Mouse (Mus musculus) bone marrow, adult 2 months (tissue): ENCODE measurements at regions not wholly inside any gene's neighbourhood (a gene's known extent, or its start where the extent isn't known, plus 50 kb on each side); places are given as distances from the start of the nearest gene placed in this dataset.
A peak's percentile ranks its signal among the peaks of the same experiment; 100 is the strongest.

Experiments used
- H3K27ac ChIP-seq: fragments of 200-500 bp; 2 replicates; pipeline ENCODE4 v1.5.1; 2012; ENCODE audit warnings: low read depth, mild to moderate bottlenecking, control low read depth, inconsistent platforms, low read length; ENCODE audit not compliant: control insufficient read depth, poor library complexity, insufficient read depth
- H3K4me1 ChIP-seq: fragments of 200-500 bp; 2 replicates; pipeline ENCODE4 v1.6.1; 2011; ENCODE audit warnings: low read length; ENCODE audit not compliant: control insufficient read depth, insufficient read depth
- H3K4me3 ChIP-seq: fragments of 200-500 bp; replicated peaks from 2 replicates; pipeline ENCODE3; 2011; ENCODE audit warnings: mild to moderate bottlenecking, low read depth, low read length, control low read depth; ENCODE audit not compliant: control insufficient read depth
- CTCF ChIP-seq: fragments of 200-500 bp; IDR thresholded peaks from 2 replicates; pipeline ENCODE4 v1.5.1; 2011; ENCODE audit warnings: low read length, control low read depth; ENCODE audit not compliant: control insufficient read depth, insufficient read depth
- POLR2A ChIP-seq: fragments of 200-500 bp; IDR thresholded peaks from 2 replicates; pipeline ENCODE4 v1.6.1; 2011; ENCODE audit warnings: low read depth, mild to moderate bottlenecking, control low read depth, low read length, borderline replicate concordance; ENCODE audit not compliant: control insufficient read depth
- WGBS: fragments of 180-500 bp; shearing (Covaris S2); methylation state at CpG from one replicate; pipeline ENCODE4 v1.1.7; 2018; 5-methylcytosine and 5-hydroxymethylcytosine counted together

DNA sequence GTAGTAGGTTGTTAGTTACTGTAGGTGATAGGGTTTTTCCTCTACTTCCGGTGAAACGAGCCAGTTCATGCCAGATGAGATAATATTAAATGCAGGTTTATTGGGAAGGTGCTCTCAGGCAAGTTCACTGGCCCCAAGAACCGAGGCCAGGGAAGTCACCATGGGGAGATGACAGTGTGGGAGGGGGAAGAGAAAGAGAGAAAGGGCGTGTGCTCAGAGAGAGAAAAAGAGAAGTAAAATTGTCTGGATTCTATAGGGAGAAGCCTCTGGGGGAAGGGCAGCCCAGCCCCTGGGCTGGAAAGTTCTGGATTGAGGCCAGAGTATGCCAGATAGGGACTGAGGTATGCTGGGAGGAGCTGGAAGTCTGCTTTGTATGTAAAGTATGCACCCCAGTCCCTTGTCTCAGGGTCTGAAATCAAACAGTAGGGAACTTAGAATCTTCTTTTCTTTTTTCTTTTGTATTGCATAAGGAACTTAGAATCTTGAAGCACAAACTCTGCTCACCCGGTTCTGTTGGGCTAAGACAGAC is 292.9 kb upstream of the Arglu1 start:
- no peak overlapping the region for H3K27ac ChIP-seq
- TF ChIP-seq POLR2A (no peak), CTCF (no peak)
- H3K4me1 ChIP-seq, result peaks cover 2% of the 10 kb centered on the region; the same call in 1 of the 2 replicates
- H3K4me3 ChIP-seq, result no peak overlapping the region
- WGBS, result 14% methylated on average over 5 of the region's 5 CpGs

- 66% methylated on average over 1 of the region's 1 CpGs for WGBS
These were observed 288.6 kb upstream of the Arglu1 start for GRCm38 (mm10) chr8:8978969-8979368.

GRCm38 (mm10) chr8:8973769-8974168 is 283.4 kb upstream of the Arglu1 start:
- no peak overlapping the region for H3K27ac ChIP-seq
- TF ChIP-seq CTCF (no peak), POLR2A (no peak)
- 32% methylated on average over 6 of the region's 6 CpGs for WGBS
- no peak overlapping the region for H3K4me3 ChIP-seq
- peaks cover 2% of the 10 kb centered on the region; the same call in 1 of the 2 replicates for H3K4me1 ChIP-seq

More at GRCm38 (mm10) chr8:8978969-8979368, 288.6 kb upstream of the Arglu1 start:
- Histone ChIP-seq H3K4me1 (no peaks in the 10 kb centered on the region), H3K27ac (no peak overlapping the region), H3K4me3 (no peak overlapping the region)
- TF ChIP-seq POLR2A (no peak), CTCF (no peak)

- 8% methylated on average over 6 of the region's 6 CpGs for WGBS
- Histone ChIP-seq H3K4me1 (peaks cover 2% of the 10 kb centered on the region; the same call in 1 of the 2 replicates), H3K27ac (no peak overlapping the region), H3K4me3 (no peak overlapping the region)
- no peak for TF ChIP-seq POLR2A
- TF ChIP-seq CTCF, result no peak
These were observed 283.0 kb upstream of the Arglu1 start for GRCm38 (mm10) chr8:8973334-8973733.

DNA sequence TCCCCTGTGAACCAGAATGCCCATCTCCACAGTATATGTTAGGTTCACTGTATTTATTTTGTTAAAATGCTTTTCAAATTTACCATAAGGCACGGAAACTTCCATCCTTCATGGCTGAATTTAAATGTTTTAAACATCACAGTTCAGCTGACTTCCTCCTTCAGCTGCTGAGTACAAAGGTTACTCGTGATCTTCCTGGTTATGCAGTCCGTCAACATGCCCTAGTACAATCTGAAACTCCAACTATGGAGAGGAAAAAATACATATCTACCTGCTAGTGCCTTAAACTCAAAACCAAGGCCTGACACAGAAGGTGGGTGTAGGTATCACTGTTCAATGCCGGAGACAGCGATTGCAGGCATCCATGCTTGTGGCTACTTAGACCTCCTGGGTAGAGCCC is 280.5 kb upstream of the Arglu1 start:
- WGBS, result 45% methylated on average over 5 of the region's 5 CpGs
- TF ChIP-seq CTCF, result no peak
- TF ChIP-seq POLR2A, result no peak
- H3K4me1 ChIP-seq, result peaks cover 3% of the 10 kb centered on the region; the same call in 1 of the 2 replicates
- H3K4me3 ChIP-seq, result no peak overlapping the region
- H3K27ac ChIP-seq, result no peak overlapping the region

GRCm38 (mm10) chr8:8970346-8970745 is 280.0 kb upstream of the Arglu1 start:
- TF ChIP-seq POLR2A, result no peak
- no peak for TF ChIP-seq CTCF
- 74% methylated on average over 5 of the region's 5 CpGs for WGBS

GRCm38 (mm10) chr8:8969112-8969950 is 279.0 kb upstream of the Arglu1 start:
- WGBS, result 25% methylated on average over 21 of the region's 21 CpGs
- H3K4me3 ChIP-seq, result peak overlapping the region; percentile 33
- H3K4me1 ChIP-seq, result peaks cover 3% of the 10 kb centered on the region; the same call in 1 of the 2 replicates
- H3K27ac ChIP-seq, result no peak overlapping the region
- TF ChIP-seq CTCF (no peak), POLR2A (no peak)

More at GRCm38 (mm10) chr8:8970346-8970745, 280.0 kb upstream of the Arglu1 start:
- Histone ChIP-seq H3K4me1 (peaks cover 3% of the 10 kb centered on the region; the same call in 1 of the 2 replicates), H3K4me3 (no peak overlapping the region), H3K27ac (no peak overlapping the region)

GRCm38 (mm10) chr8:8966658-8967048 is 276.3 kb upstream of the Arglu1 start:
- TF ChIP-seq POLR2A, result no peak
- TF ChIP-seq CTCF, result no peak

More at GRCm38 (mm10) chr8:8966658-8967048, 276.3 kb upstream of the Arglu1 start:
- H3K4me1 ChIP-seq, result peaks cover 2% of the 10 kb centered on the region; the same call in 1 of the 2 replicates
- WGBS, result 89% methylated on average over 1 of the region's 1 CpGs
- no peak overlapping the region for H3K27ac ChIP-seq
- no peak overlapping the region for H3K4me3 ChIP-seq
